Mouse (Mus musculus): ENCODE measurements around the gene Efnb1. TPM values are rescaled to one million over a fixed set of nuclear protein-coding genes. Genes with fewer than 3 reads are reported as not detected.

The Efnb1 gene
- polyA plus RNA-seq, 1 experiment from 2014 or later: 59.4 TPM

Other genes with a start within 250 kb of the Efnb1 start
- gene Ophn1, start 245.1 kb upstream of the Efnb1 start, polyA plus RNA-seq (2014; fragmentation: Nextera tagmentation; extraction: Ambion mirVana): 13.5 and 14.2 TPM in 2 replicates
- gene Yipf6, start 199.8 kb upstream of the Efnb1 start, polyA plus RNA-seq (2014; fragmentation: Nextera tagmentation; extraction: Ambion mirVana): 14.4 and 24.2 TPM in 2 replicates
- 4.1 and 7.5 TPM in 2 replicates for gene Stard8, start 132.9 kb upstream of the Efnb1 start, polyA plus RNA-seq (2014; fragmentation: Nextera tagmentation; extraction: Ambion mirVana)

Data from kidney, embryonic 14.5 days (tissue).